Mouse (Mus musculus) heart, embryonic 15.5 days (tissue): Measurements from ENCODE around the gene Dnmt3a. TPM values are rescaled to one million over a fixed set of nuclear protein-coding genes. Genes with fewer than 3 reads are reported as not detected.
"Not testable (repeated sequence)": the region's sequence is repeated elsewhere in the genome, so short reads cannot be mapped to it uniquely, and the experiment has no call there.

Experiments
- ATAC-seq: fragments of 200-750 bp; cut with Nextera tagmentation; replicated peaks from 2 replicates; pipeline ENCODE4 v1.8.0; 2017; ENCODE audit warnings: low read depth, moderate TSS enrichment; ENCODE audit not compliant: insufficient number of reproducible peaks, insufficient read depth, low FRiP score
- H3K27ac ChIP-seq: fragments of 300-500 bp; sonication (generic); 2 replicates; pipeline ENCODE4 v1.5.1; 2015; ENCODE audit warnings: mild to moderate bottlenecking, inconsistent platforms
- H3K27me3 ChIP-seq: fragments of 300-500 bp; sonication (generic); 2 replicates; pipeline ENCODE4 v1.6.1; 2015; ENCODE audit warnings: inconsistent platforms
- H3K36me3 ChIP-seq: fragments of 300-500 bp; sonication (generic); 2 replicates; pipeline ENCODE4 v1.6.1; 2015; ENCODE audit warnings: mild to moderate bottlenecking, inconsistent platforms
- H3K4me1 ChIP-seq: fragments of 300-500 bp; sonication (generic); replicated peaks from 2 replicates; pipeline ENCODE4 v1.6.1; 2015; ENCODE audit warnings: inconsistent platforms
- H3K4me2 ChIP-seq: fragments of 300-500 bp; sonication (generic); 2 replicates; pipeline ENCODE4 v1.6.1; 2015; ENCODE audit warnings: inconsistent platforms, mild to moderate bottlenecking, moderate library complexity
- H3K4me3 ChIP-seq: fragments of 300-500 bp; sonication (generic); 2 replicates; pipeline ENCODE4 v1.5.1; 2015; ENCODE audit warnings: mild to moderate bottlenecking, inconsistent platforms
- H3K9ac ChIP-seq: fragments of 300-500 bp; sonication (generic); 2 replicates; pipeline ENCODE4 v1.6.1; 2015; ENCODE audit warnings: mild to moderate bottlenecking, inconsistent platforms
- H3K9me3 ChIP-seq: fragments of 300-500 bp; sonication (generic); replicated peaks from 2 replicates; pipeline ENCODE4 v1.6.1; 2016; ENCODE audit warnings: inconsistent platforms
- WGBS: fragments of 180-500 bp; shearing (Covaris S2); methylation state at CpG from one replicate; pipeline ENCODE4 v1.1.7; 2015; ENCODE audit warnings: mixed read lengths; 5-methylcytosine and 5-hydroxymethylcytosine counted together
- polyA plus RNA-seq: library from polyadenylated mRNA; unstranded; fragments of >200 nt; fragmentation: Nextera tagmentation; extraction: Ambion mirVana; gene quantifications from 2 replicates; pipeline ENCODE4 v1.2.1, GENCODE M21; 2015

The Dnmt3a gene
- polyA plus RNA-seq, 1 experiment from 2014 or later = 79.9 TPM

DNA sequence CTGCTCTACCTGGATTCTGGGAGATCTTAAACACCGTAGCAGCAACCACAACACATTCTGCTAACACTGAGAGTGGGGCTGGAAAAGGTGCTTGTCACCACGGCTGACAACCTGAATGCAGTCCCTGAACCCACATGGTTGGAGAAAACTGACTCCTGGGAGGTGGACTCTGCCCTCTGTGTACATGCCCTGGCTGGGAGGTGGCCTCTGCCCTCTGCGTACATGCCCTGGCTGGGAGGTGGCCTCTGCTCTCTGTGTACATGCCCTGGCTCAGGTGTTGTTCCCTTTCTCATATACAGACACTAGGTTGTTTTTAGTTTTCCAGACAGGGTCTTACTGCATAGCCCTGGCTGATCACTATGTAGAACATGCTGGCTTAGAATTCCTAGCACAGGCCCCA, 113.6 kb downstream of the Dnmt3a start:
- Histone ChIP-seq H3K4me1 (peaks cover 6% of the 10 kb centered on the region), H3K27me3 (no peaks in the 10 kb centered on the region), H3K9me3 (no peaks in the 10 kb centered on the region), H3K4me3 (no peak overlapping the region), H3K27ac (no peak overlapping the region), H3K4me2 (no peak overlapping the region), H3K36me3 (0 out of 2 replicates have a peak, but pooled peaks cover 3% of the 10 kb centered on the region), H3K9ac (no peak overlapping the region)
- WGBS = 86% methylated on average over 3 of the region's 3 CpGs
- no peak for ATAC-seq

DNA sequence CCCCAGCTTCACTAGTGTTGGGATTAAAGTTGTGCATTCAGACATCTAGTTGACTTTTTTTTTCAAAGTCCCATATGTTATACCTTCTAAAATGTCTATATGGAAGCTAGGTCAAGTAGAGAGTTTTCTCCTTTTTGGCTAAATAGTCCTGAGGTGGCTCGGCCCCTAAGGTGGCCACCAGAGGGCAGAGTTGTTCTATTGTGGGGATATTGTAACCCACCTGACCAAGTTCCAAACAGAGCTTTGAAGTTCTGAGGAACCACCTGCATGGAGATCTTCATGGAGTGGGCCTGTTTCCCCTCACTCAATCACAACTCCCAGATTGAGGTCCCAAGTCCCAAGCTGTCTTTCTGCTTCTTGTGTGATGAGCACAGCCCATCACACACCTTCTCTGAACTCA, 120.3 kb downstream of the Dnmt3a start:
- 3% methylated on average over 1 of the region's 1 CpGs for WGBS
- ATAC-seq = no peak
- Histone ChIP-seq H3K27ac (no peak overlapping the region), H3K9ac (no peak overlapping the region), H3K4me2 (no peak overlapping the region), H3K4me1 (no peaks in the 10 kb centered on the region), H3K36me3 (no peaks in the 10 kb centered on the region), H3K4me3 (no peak overlapping the region), H3K27me3 (no peaks in the 10 kb centered on the region), H3K9me3 (no peaks in the 10 kb centered on the region)

DNA sequence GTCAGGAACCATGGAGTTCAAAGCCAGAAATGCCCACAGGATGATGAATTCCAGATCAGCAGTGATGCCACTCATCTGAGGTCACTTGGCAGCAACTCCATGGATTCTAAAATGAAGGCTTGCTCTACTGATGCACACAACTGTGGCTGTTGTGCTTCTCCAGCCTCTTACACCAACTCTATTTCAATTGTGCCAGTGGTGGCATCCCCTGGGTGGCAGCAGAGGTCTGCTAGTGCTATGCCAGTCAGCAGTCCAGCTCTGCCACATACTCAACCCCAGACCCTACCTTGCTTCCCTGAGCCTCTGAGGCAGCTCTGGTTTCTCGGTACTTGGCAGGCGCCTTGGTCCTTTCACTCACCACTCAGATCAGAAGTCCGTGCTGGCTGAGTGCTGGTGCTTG, 123.0 kb downstream of the Dnmt3a start:
- no peak overlapping the region for H3K27ac ChIP-seq
- no peaks in the 10 kb centered on the region for H3K27me3 ChIP-seq
- H3K4me2 ChIP-seq = no peak overlapping the region
- 38% methylated on average over 3 of the region's 3 CpGs for WGBS
- no peaks in the 10 kb centered on the region for H3K36me3 ChIP-seq
- H3K4me3 ChIP-seq = no peak overlapping the region
- no peaks in the 10 kb centered on the region for H3K4me1 ChIP-seq
- peak; percentile 50; the same call in 1 of the 2 replicates for ATAC-seq
- no peak overlapping the region for H3K9ac ChIP-seq
- H3K9me3 ChIP-seq = no peaks in the 10 kb centered on the region

DNA sequence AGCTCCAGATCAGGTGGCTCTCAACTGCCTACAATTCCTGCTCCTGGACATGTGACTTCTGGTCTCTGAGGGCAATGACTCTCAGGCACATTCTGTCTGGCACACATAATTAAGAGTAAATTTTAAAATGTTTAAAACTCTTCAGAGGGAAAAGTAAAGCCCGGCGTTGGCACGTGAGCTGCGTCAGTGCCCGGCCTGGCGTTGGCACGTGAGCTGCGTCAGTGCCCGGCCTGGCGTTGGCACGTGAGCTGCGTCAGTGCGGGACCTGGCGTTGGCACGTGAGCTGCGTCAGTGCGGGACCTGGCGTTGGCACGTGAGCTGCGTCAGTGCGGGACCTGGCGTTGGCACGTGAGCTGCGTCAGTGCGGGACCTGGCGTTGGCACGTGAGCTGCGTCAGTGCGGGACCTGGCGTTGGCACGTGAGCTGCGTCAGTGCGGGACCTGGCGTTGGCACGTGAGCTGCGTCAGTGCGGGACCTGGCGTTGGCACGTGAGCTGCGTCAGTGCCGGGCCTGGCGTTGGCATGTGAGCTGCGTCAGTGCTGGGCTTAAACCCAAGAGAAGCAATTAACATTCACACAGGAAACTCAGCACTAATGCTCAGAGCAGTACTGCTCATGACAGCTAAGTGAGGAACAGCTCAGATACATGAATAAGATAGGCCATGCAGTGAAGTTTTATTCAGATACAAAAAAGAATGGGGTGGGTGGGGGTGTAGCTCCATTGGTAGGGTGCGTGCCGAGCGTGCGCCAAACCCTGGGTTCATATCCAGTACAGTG, 124.5 kb downstream of the Dnmt3a start:
- not testable (repeated sequence) for ATAC-seq, H3K4me1 ChIP-seq, H3K9me3 ChIP-seq, H3K27me3 ChIP-seq, H3K9ac ChIP-seq, H3K27ac ChIP-seq, H3K36me3 ChIP-seq, H3K4me2 ChIP-seq, H3K4me3 ChIP-seq
- WGBS = 87% methylated on average over 38 of the region's 47 CpGs

DNA sequence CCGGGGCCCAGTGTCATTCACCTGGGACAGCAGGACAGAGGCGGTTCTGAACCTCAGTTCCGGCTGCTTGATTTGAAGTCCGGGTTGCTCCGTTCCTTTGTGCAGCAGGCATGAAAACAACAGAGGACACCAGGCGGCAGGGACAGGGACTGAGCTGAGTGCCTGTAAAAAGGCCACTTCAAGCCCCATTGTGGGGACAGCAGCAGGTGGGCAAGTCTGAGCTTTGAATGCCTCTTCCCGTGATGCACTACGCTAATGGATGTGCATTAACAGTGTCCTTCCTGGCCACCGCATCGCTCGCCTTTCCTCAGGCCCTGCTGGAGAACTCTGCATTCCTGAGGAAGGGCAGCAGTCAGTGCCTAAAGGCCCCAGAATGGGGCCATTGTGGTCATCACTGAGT, 136.2 kb downstream of the Dnmt3a start:
- 48% methylated on average over 11 of the region's 11 CpGs for WGBS
- Histone ChIP-seq H3K27ac (no peak overlapping the region), H3K4me1 (no peaks in the 10 kb centered on the region)

DNA sequence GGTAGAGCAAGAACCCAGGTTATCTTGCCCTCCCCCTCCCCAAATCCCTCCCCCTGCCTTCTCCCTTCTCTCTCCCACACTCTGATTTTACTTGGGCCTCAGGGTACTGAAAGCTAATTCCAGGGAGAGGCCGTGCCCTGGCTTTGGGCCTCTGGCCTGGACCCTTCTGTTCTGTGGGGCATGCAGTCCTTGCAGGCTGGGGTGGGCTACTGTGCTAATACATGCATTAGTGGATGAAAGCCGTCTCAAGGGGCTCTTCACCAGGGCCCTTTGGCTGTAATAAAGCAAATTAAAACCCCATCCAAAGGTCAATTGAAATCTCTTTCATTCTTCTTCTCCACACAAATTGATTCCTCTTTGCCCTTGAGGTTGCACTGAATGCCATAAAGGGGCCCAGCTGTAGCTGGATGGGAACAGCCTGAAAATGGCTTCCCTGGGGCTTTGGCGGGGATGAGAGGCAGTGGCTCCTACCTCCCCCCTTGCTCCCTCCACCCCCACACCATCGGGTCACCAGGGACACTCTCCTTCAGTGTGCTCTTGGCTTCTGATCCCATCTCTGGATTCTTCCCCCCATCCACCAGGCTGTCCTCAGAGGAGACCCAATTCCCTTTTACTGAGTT, 138.8 kb downstream of the Dnmt3a start:
- Histone ChIP-seq H3K4me2 (no peak overlapping the region), H3K4me3 (no peak overlapping the region), H3K27me3 (peaks cover 3% of the 10 kb centered on the region; the same call in 1 of the 2 replicates), H3K4me1 (no peaks in the 10 kb centered on the region), H3K27ac (no peak overlapping the region), H3K9ac (no peak overlapping the region), H3K9me3 (no peaks in the 10 kb centered on the region), H3K36me3 (no peaks in the 10 kb centered on the region)
- 60% methylated on average over 4 of the region's 4 CpGs for WGBS
- ATAC-seq = no peak

More for the DNA sequence above, 136.2 kb downstream of the Dnmt3a start:
- Histone ChIP-seq H3K9ac (no peak overlapping the region), H3K4me3 (no peak overlapping the region), H3K4me2 (no peak overlapping the region), H3K36me3 (no peaks in the 10 kb centered on the region), H3K9me3 (no peaks in the 10 kb centered on the region), H3K27me3 (peaks cover 3% of the 10 kb centered on the region; the same call in 1 of the 2 replicates)
- no peak for ATAC-seq

DNA sequence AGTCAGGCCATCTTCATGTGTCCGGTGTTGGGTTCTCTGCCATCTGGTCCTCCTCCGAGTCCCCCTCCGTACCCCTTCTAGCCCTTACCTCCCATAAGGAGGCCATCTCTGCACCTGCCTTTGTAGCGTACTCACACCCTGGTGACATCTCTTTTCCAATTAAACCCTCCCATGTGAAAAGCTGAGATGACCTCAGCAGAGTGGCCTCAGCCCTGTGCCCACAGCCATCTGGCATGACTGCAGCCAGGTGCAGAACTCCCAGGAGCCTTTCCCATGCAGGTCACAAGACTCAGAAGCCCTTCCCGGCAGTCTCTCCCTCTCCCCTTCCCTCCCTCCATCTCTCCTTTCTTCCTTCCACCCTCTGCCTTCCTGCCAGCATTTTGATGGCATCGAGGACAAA, 141.7 kb downstream of the Dnmt3a start:
- H3K27me3 ChIP-seq = no peaks in the 10 kb centered on the region
- no peak overlapping the region for H3K4me3 ChIP-seq
- H3K27ac ChIP-seq = no peak overlapping the region
- no peak overlapping the region for H3K9ac ChIP-seq
- H3K36me3 ChIP-seq = no peaks in the 10 kb centered on the region
- H3K4me1 ChIP-seq = no peaks in the 10 kb centered on the region
- ATAC-seq = no peak
- WGBS = 73% methylated on average over 6 of the region's 6 CpGs
- H3K9me3 ChIP-seq = no peaks in the 10 kb centered on the region
- no peak overlapping the region for H3K4me2 ChIP-seq

DNA sequence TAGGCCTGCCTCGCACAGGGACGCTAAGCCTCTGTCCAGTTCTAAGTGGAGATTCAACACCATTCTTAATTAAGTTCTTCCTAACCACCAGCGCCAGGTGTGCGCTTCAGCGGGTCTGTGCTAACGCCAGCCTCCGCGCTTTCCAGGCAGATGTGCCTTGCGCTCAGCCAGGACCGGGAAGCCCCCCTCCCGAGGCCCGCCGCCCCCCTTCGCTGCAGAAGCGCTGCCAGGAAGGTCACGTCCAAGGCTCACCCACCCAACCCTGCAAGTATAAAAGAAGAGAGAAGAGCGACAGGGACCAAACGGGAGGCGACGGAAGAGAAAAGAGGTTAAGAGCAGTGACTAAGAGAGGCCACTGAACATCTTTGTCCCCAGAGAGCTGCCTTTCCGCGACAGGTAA, 148.8 kb downstream of the Dnmt3a start, which contains the start of gene Pomc:
Gene Pomc, plus strand, starts transcription at position 301 of the 400 bp plus-strand sequence.
- Histone ChIP-seq H3K4me1 (no peaks in the 10 kb centered on the region), H3K27me3 (peaks cover 33% of the 10 kb centered on the region), H3K36me3 (no peaks in the 10 kb centered on the region), H3K9me3 (no peaks in the 10 kb centered on the region), H3K9ac (no peak within 1 kb of the TSS), H3K27ac (no peak within 1 kb of the TSS), H3K4me2 (no peak within 1 kb of the TSS), H3K4me3 (no peak within 1 kb of the TSS)
- ATAC-seq = no peak
- WGBS = 23% methylated on average over 22 of the region's 22 CpGs

DNA sequence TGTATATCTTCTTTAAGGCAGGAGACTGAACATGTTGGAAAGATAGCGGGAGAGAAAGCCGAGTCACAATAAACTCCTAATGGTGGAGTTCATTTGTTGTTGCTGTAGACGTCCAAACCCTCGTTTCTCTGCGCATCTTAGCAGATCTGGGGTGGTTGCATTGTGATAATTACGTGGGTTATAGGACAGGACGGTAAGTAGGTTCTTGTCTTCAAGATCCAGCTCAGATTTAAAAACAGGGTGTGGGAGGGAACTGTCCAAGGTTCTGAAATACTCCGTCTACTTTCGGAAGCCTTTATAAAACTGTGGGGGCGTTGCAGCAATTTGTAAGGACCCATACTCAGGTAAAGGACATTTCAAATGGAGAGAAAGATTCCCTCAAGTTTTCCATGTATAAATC, 149.6 kb downstream of the Dnmt3a start:
- WGBS = 29% methylated on average over 10 of the region's 10 CpGs
- Histone ChIP-seq H3K4me1 (peaks cover 3% of the 10 kb centered on the region; the same call in 1 of the 2 replicates), H3K36me3 (no peaks in the 10 kb centered on the region), H3K9me3 (no peaks in the 10 kb centered on the region), H3K4me2 (no peak overlapping the region), H3K27me3 (peaks cover 33% of the 10 kb centered on the region), H3K4me3 (no peak overlapping the region), H3K9ac (no peak overlapping the region), H3K27ac (no peak overlapping the region)
- no peak for ATAC-seq

DNA sequence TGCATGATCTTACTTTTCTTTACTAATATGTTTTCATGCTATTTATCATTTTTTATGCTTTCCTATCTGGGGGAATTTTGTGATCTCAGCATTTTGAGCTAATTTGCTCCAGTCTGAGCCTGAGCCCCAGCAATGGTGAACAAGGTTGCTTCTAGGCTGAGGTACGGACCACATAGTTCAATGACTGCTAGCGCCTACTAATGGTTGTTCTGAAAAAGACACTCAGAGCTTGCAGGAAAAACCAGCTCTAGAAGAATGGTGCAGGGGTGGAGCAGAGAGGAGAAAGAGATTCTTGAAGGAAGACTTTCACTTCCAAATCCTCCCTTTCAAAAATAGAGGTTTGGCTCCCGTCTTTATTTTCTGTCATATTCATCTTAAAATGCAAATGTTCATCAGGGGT, 150.5 kb downstream of the Dnmt3a start:
- H3K27ac ChIP-seq = no peak overlapping the region
- H3K36me3 ChIP-seq = no peaks in the 10 kb centered on the region
- ATAC-seq = no peak
- no peak overlapping the region for H3K4me2 ChIP-seq
- H3K4me1 ChIP-seq = peaks cover 7% of the 10 kb centered on the region; the same call in 1 of the 2 replicates
- no peak overlapping the region for H3K9ac ChIP-seq
- 8% methylated on average over 3 of the region's 3 CpGs for whole genome bisulfite sequencing
- H3K27me3 ChIP-seq = peaks cover 33% of the 10 kb centered on the region
- no peak overlapping the region for H3K4me3 ChIP-seq
- no peaks in the 10 kb centered on the region for H3K9me3 ChIP-seq

DNA sequence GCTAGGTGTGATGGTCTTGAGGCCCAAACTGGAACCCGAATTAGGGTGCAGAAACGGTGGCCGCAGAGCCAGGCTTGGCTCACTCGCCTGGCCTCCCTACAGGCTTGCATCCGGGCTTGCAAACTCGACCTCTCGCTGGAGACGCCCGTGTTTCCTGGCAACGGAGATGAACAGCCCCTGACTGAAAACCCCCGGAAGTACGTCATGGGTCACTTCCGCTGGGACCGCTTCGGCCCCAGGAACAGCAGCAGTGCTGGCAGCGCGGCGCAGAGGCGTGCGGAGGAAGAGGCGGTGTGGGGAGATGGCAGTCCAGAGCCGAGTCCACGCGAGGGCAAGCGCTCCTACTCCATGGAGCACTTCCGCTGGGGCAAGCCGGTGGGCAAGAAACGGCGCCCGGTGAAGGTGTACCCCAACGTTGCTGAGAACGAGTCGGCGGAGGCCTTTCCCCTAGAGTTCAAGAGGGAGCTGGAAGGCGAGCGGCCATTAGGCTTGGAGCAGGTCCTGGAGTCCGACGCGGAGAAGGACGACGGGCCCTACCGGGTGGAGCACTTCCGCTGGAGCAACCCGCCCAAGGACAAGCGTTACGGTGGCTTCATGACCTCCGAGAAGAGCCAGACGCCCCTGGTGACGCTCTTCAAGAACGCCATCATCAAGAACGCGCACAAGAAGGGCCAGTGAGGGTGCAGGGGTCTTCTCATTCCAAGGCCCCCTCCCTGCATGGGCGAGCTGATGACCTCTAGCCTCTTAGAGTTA, 154.2 kb downstream of the Dnmt3a start:
- H3K36me3 ChIP-seq = no peaks in the 10 kb centered on the region
- peaks cover 15% of the 10 kb centered on the region for H3K27me3 ChIP-seq
- H3K9me3 ChIP-seq = no peaks in the 10 kb centered on the region
- 2% methylated on average over 53 of the region's 53 CpGs for WGBS
- H3K4me3 ChIP-seq = peak overlapping the region; percentile 61
- H3K9ac ChIP-seq = peak overlapping the region; percentile 66
- ATAC-seq = peak; percentile 93
- peak overlapping the region; percentile 89 for H3K4me2 ChIP-seq
- H3K27ac ChIP-seq = peak overlapping the region; percentile 86
- peaks cover 7% of the 10 kb centered on the region; the same call in 1 of the 2 replicates for H3K4me1 ChIP-seq
